Mouse (Mus musculus) bone marrow, adult 2 months (tissue): ENCODE data around the gene Elmo1.

Experiments
- CTCF ChIP-seq: fragments of 200-500 bp; IDR thresholded peaks from 2 replicates; pipeline ENCODE4 v1.5.1; 2011; ENCODE audit warnings: low read length, control low read depth; ENCODE audit not compliant: control insufficient read depth, insufficient read depth
- POLR2A ChIP-seq: fragments of 200-500 bp; IDR thresholded peaks from 2 replicates; pipeline ENCODE4 v1.6.1; 2011; ENCODE audit warnings: low read depth, mild to moderate bottlenecking, control low read depth, low read length, borderline replicate concordance; ENCODE audit not compliant: control insufficient read depth

DNA sequence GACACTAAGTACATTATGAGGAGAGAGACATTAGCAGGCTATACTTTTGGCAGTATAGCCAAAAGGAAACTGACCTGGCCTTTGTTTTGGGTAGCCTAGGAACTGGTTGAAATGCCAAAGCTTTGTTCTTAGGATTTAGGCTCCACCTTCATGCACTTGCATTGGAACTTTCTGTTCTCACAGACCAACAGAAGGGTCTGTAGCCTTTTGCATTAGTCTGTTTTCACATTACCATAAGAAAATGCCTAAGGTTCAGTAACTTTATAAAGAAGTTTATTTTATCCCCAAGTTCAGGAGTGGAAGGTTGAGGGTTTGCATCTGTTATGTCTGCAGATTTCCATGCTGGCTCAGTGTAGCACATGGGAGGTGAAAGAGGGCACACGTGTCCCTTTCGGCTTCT, 15.6 kb downstream of the Elmo1 start:
- no peak for TF ChIP-seq CTCF
- no peak for TF ChIP-seq POLR2A
